Mouse (Mus musculus) liver, embryonic 14.5 days (tissue): ENCODE results near the gene Cep152. TPM values are rescaled to one million over a fixed set of nuclear protein-coding genes. Genes with fewer than 3 reads are reported as not detected.
A peak's percentile ranks its signal among the peaks of the same experiment; 100 is the strongest.

ENCODE experiments used
- ATAC-seq: fragments of 200-750 bp; cut with Nextera tagmentation; 2 replicates; pipeline ENCODE4 v1.8.0; 2017; ENCODE audit warnings: moderate number of reproducible peaks, mild to moderate bottlenecking, moderate library complexity; ENCODE audit not compliant: insufficient read depth
- DNase-seq, 3 experiments: peaks; one replicate each; pipeline ENCODE4 v3.0.0-alpha.2; 2012 to 2013; ENCODE audit warnings: low read depth in 3 of 3, low spot score in 3 of 3
- H3K27ac ChIP-seq: fragments of 300-500 bp; sonication (generic); 2 replicates; pipeline ENCODE4 v1.5.1; 2014; ENCODE audit warnings: moderate library complexity, mild to moderate bottlenecking, control low read depth, inconsistent platforms
- H3K27me3 ChIP-seq: fragments of 300-500 bp; sonication (generic); 2 replicates; pipeline ENCODE4 v1.6.1; 2014; ENCODE audit warnings: mild to moderate bottlenecking, low read length, moderate library complexity; ENCODE audit not compliant: control insufficient read depth, insufficient read depth
- H3K36me3 ChIP-seq: fragments of 300-500 bp; sonication (generic); replicated peaks from 2 replicates; pipeline ENCODE4 v1.6.1; 2014; ENCODE audit warnings: low read depth; ENCODE audit not compliant: control insufficient read depth, insufficient read depth
- H3K4me1 ChIP-seq, 2 experiments: fragments of 200-500 bp in 1 of 2; fragments of 300-500 bp in 1 of 2; sonication (generic) in 1 of 2; replicated peaks; 2 replicates each; pipeline ENCODE4 v1.6.1; 2012 to 2014; ENCODE audit warnings: antibody characterized with exemption in 1 of 2, inconsistent platforms in 1 of 2, low read length in 1 of 2; ENCODE audit not compliant: control insufficient read depth in 2 of 2, insufficient read depth in 2 of 2
- H3K4me2 ChIP-seq: fragments of 300-500 bp; sonication (generic); 2 replicates; pipeline ENCODE4 v1.6.1; 2014; ENCODE audit warnings: low read depth, mild to moderate bottlenecking, control low read depth, moderate library complexity
- H3K4me3 ChIP-seq, 2 experiments: fragments of 200-500 bp in 1 of 2; fragments of 300-500 bp in 1 of 2; sonication (generic) in 1 of 2; 2 replicates each; pipeline ENCODE4 v1.5.1; 2012 to 2014; ENCODE audit warnings: low read depth in 2 of 2, low read length in 2 of 2, mild to moderate bottlenecking in 2 of 2, control low read depth in 1 of 2, inconsistent platforms in 1 of 2, moderate library complexity in 1 of 2; ENCODE audit not compliant: insufficient read depth in 1 of 2
- H3K9ac ChIP-seq: fragments of 300-500 bp; sonication (generic); replicated peaks from 2 replicates; pipeline ENCODE4 v1.6.1; 2014; ENCODE audit warnings: mild to moderate bottlenecking, control low read depth, moderate library complexity
- H3K9me3 ChIP-seq: fragments of 300-500 bp; sonication (generic); 2 replicates; pipeline ENCODE4 v1.6.1; 2016; ENCODE audit warnings: low read length, mixed read lengths; ENCODE audit not compliant: control insufficient read depth
- CTCF ChIP-seq: IDR thresholded peaks from 2 replicates; pipeline ENCODE4 v1.5.1; 2016; ENCODE audit warnings: antibody characterized with exemption, low read depth, control low read depth
- EP300 ChIP-seq: IDR thresholded peaks from 2 replicates; pipeline ENCODE4 v1.6.1; 2016; ENCODE audit warnings: antibody characterized with exemption, low read depth
- WGBS: fragments of 180-500 bp; shearing (Covaris S2); extraction: QIAGEN DNeasy Blood & Tissue Kit; methylation state at CpG from one replicate; pipeline ENCODE4 v1.1.7; 2014; ENCODE audit not compliant: insufficient replicate concordance; 5-methylcytosine and 5-hydroxymethylcytosine counted together
- polyA plus RNA-seq, 2 experiments: library from polyadenylated mRNA; depleted of rRNA in 1 of 2; stranded (reverse) in 1 of 2; unstranded in 1 of 2; fragments of >200 nt; fragmentation: Nextera tagmentation in 1 of 2; extraction: Ambion mirVana in 1 of 2; gene quantifications; 2 replicates each; pipeline versions ENCODE4 v1.2.1 to v1.2.3; 2012 to 2014

Gene Cep152
- polyA plus RNA-seq (2012; rRNA removed), result 2.7 and 4.2 TPM in 2 replicates
- 4.1 and 4.3 TPM in 2 replicates for polyA plus RNA-seq (2014; fragmentation: Nextera tagmentation; extraction: Ambion mirVana)

- Histone ChIP-seq H3K9me3 (no peaks in the 10 kb centered on the region), H3K4me1 (peaks cover 13 to 26% of the 10 kb centered on the region in 2 experiments), H3K4me2 (peak within 1 kb of the TSS; percentile 91), H3K27ac (peak within 1 kb of the TSS; percentile 77), H3K36me3 (peaks cover 7% of the 10 kb centered on the region), H3K27me3 (no peaks in the 10 kb centered on the region), H3K4me3 (peak within 1 kb of the TSS; percentile 94 to 96), H3K9ac (peak within 1 kb of the TSS; percentile 97)
- under 1% methylated on average over 50 of the region's 50 CpGs for WGBS
- peak; percentile 95 to 96 (median 95) for DNase-seq
- peak; percentile 99 for ATAC-seq
- TF ChIP-seq CTCF (peak; percentile 71), EP300 (peak; percentile 9; the same call in 1 of the 2 replicates)
Observed at GRCm38 (mm10) chr2:125624837-125625351, at the start of gene Cep152. TSS of gene Cep152 (minus strand) at chr2:125625113.

DNA sequence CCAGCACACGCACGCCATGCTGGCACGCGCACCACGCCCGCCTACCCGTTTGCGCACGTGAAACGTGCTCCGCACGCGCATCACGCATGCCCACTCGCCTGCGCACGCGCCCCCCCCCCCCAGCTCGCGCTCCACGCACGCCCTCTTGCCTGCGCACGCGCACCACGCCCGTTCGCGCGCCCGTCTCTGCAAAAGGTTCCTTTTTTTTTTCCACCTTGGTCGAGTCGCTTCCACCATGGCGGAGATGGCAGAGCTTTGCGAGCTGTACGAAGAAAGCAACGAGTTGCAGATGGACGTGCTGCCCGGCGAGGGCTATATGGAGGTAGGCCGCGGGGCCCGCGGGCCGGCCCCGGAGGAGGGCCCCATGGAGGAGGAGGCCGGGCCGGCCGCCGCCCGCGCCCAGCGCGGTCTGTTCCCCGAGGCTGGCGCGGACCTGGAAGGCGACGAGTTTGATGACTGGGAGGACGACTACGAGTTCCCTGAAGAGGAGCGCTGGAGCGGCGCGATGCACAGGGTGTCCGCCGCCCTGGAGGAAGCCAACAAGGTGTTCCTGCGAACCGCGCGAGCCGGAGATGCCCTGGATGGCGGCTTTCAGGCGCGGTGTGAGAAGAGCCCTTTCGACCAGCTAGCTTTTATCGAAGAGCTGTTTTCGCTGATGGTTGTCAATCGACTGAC, 48.2 kb upstream of the Cep152 start, which contains the start of gene Eid1:
Gene Eid1 (plus strand): TSS at position 139 of the 675 bp plus-strand sequence.
- peaks cover 2 to 8% of the 10 kb centered on the region in 2 experiments; a peak in 2 of 4 replicates for H3K4me1 ChIP-seq
- under 1% methylated on average over 79 of the region's 79 CpGs for WGBS
- no peaks in the 10 kb centered on the region for H3K36me3 ChIP-seq
- DNase-seq (peak; percentile 51 to 61 (median 57)), ATAC-seq (peak; percentile 90)
- no peaks in the 10 kb centered on the region for H3K27me3 ChIP-seq
- H3K9ac ChIP-seq, result peak within 1 kb of the TSS; percentile 89
- H3K27ac ChIP-seq, result peak within 1 kb of the TSS; percentile 85
- no peak; the same call in 1 of the 2 replicates for TF ChIP-seq EP300
- H3K4me2 ChIP-seq, result peak within 1 kb of the TSS; percentile 92
- no peaks in the 10 kb centered on the region for H3K9me3 ChIP-seq
- peak within 1 kb of the TSS; percentile 74 to 94 for H3K4me3 ChIP-seq

DNA sequence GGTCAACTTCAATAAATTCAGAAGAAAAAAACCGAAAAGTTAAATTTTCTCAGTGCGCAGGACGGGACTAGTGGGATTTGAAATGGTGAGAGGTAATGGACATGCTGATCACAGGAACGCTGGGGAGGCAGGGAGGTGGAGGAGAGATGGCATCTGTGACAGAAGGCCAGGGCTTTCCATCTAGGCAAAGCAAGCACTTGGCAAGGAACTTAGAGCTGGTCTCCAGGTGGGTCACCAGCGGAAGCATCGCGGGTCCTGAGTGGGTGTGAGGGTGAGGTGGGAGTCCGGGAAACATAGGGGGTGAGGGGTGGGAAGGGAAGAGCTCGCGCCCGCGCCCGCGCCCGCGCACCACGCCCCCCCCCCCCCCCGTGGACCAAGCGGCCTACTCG, 47.6 kb upstream of the Cep152 start:
- peak; percentile 24 for ATAC-seq
- Histone ChIP-seq H3K9ac (peak overlapping the region; percentile 89), H3K4me3 (peak overlapping the region; percentile 74 to 94), H3K36me3 (no peaks in the 10 kb centered on the region), H3K4me1 (peaks cover 6 to 13% of the 10 kb centered on the region in 2 experiments), H3K9me3 (no peaks in the 10 kb centered on the region), H3K4me2 (peak overlapping the region; percentile 92), H3K27ac (peak overlapping the region; percentile 85; the same call in 1 of the 2 replicates), H3K27me3 (no peaks in the 10 kb centered on the region)
- TF ChIP-seq EP300 (no peak), CTCF (0 out of 2 replicates have a peak, but pooled peaks have one; percentile 6)
- 29% methylated on average over 8 of the region's 20 CpGs for whole genome bisulfite sequencing
- DNase-seq, result no peak

- Histone ChIP-seq H3K9ac (no peak overlapping the region), H3K9me3 (no peaks in the 10 kb centered on the region), H3K4me1 (peaks cover 22 to 29% of the 10 kb centered on the region in 2 experiments), H3K4me3 (no peak overlapping the region), H3K36me3 (no peaks in the 10 kb centered on the region), H3K27me3 (no peaks in the 10 kb centered on the region), H3K27ac (no peak overlapping the region), H3K4me2 (no peak overlapping the region)
- no peak for ATAC-seq
- TF ChIP-seq EP300, result no peak
- TF ChIP-seq CTCF, result peak; percentile 58
- no peak for DNase-seq
- WGBS, result 41% methylated on average over 1 of the region's 1 CpGs
Observed at GRCm38 (mm10) chr2:125670846-125671245, 45.9 kb upstream of the Cep152 start.

- no peak for DNase-seq
- H3K9ac ChIP-seq, result no peak overlapping the region; the same call in 1 of the 2 replicates
- 56% methylated on average over 7 of the region's 7 CpGs for WGBS
- peak overlapping the region; percentile 85; the same call in 1 of the 2 replicates for H3K27ac ChIP-seq
- no peaks in the 10 kb centered on the region for H3K27me3 ChIP-seq
- H3K9me3 ChIP-seq, result no peaks in the 10 kb centered on the region
- peak overlapping the region; percentile 53 for H3K4me2 ChIP-seq
- no peak; the same call in 1 of the 2 replicates for ATAC-seq
- H3K36me3 ChIP-seq, result no peaks in the 10 kb centered on the region
- TF ChIP-seq EP300, result no peak
- TF ChIP-seq CTCF, result no peak
- H3K4me1 ChIP-seq, result peaks cover 37 to 48% of the 10 kb centered on the region in 2 experiments
- H3K4me3 ChIP-seq, result no peak overlapping the region
Observed at GRCm38 (mm10) chr2:125667721-125668120, 42.8 kb upstream of the Cep152 start.
